20 mouse cellular contexts compared by ENCODE assay signal in genomic region chr14:32915360-32915759, GRCm38 (mm10). TPM values are rescaled to one million over a fixed set of nuclear protein-coding genes. Genes with fewer than 3 reads are reported as not detected.
DNase-seq lines count a peak whose midpoint lies in the region; ATAC-seq and TF ChIP-seq lines count a peak whose summit lies in the region.
"Had no signal": no experiment of that assay in that cellular context is flagged by ENCODE, and none has a peak within 500 bp of the region (broad histone marks: within the 10 kb centered on the region; RNA-seq: fewer than 3 reads in every experiment).

No protein-coding gene starts in this region.

- WGBS in embryonic facial prominence, embryonic 14.5 days = 51% methylated on average over 2 of the region's 2 CpGs
- 70% methylated on average over 2 of the region's 2 CpGs for WGBS in embryonic facial prominence, embryonic 10.5 days
- 52% methylated on average over 2 of the region's 2 CpGs for WGBS in liver, embryonic 15.5 days (ENCODE audit: insufficient replicate concordance)
- 53% methylated on average over 2 of the region's 2 CpGs for WGBS in liver, postnatal 0 days (ENCODE audit: insufficient replicate concordance)
- 28% methylated on average over 2 of the region's 2 CpGs for WGBS in intestine, postnatal 0 days
- 49% methylated on average over 2 of the region's 2 CpGs for WGBS in hindbrain, embryonic 10.5 days

- H3K27me3 ChIP-seq in embryonic facial prominence, embryonic 14.5 days (replicated peaks; ENCODE audit: control insufficient read depth, insufficient read depth, low read length) = no peaks in the 10 kb centered on the region
- H3K27me3 ChIP-seq in embryonic facial prominence, embryonic 10.5 days (replicated peaks; ENCODE audit: low read depth, poor library complexity, severe bottlenecking) = no peaks in the 10 kb centered on the region
- no peaks in the 10 kb centered on the region for H3K27me3 ChIP-seq in liver, embryonic 15.5 days
- no peaks in the 10 kb centered on the region for H3K27me3 ChIP-seq in liver, postnatal 0 days (ENCODE audit: insufficient read depth, low read length)
- H3K27me3 ChIP-seq in intestine, postnatal 0 days (replicated peaks; ENCODE audit: control insufficient read depth, insufficient read depth, low read length) = no peaks in the 10 kb centered on the region
- H3K27me3 ChIP-seq in hindbrain, embryonic 10.5 days (ENCODE audit: insufficient read depth, poor library complexity, severe bottlenecking) = no peaks in the 10 kb centered on the region
- H3K27me3 ChIP-seq: CH12.LX; heart, embryonic 15.5 days; hindbrain, embryonic 15.5 days; midbrain, embryonic 12.5 days had no signal

- no peak for TF ChIP-seq CTCF in liver, postnatal 0 days (IDR thresholded peaks at IDR 0.05; ENCODE audit: low read depth)
- no peak for TF ChIP-seq CTCF in intestine, postnatal 0 days (IDR thresholded peaks at IDR 0.05; ENCODE audit: low read depth)

- no peak overlapping the region for H3K27ac ChIP-seq in embryonic facial prominence, embryonic 14.5 days (replicated peaks; ENCODE audit: low read depth, low read length)
- H3K27ac ChIP-seq in embryonic facial prominence, embryonic 10.5 days (replicated peaks) = no peak overlapping the region
- no peak overlapping the region for H3K27ac ChIP-seq in liver, embryonic 15.5 days (replicated peaks)
- no peak overlapping the region for H3K27ac ChIP-seq in liver, postnatal 0 days (ENCODE audit: low read depth)
- H3K27ac ChIP-seq in intestine, postnatal 0 days (ENCODE audit: low read depth, low read length) = no peak overlapping the region
- H3K27ac ChIP-seq in hindbrain, embryonic 10.5 days = no peak overlapping the region
- H3K27ac ChIP-seq: heart, embryonic 15.5 days; hindbrain, embryonic 15.5 days; liver, embryonic 14.5 days; midbrain, embryonic 12.5 days had no signal

- no peak overlapping the region for H3K4me2 ChIP-seq in embryonic facial prominence, embryonic 14.5 days (ENCODE audit: low read depth, low read length)
- no peak overlapping the region for H3K4me2 ChIP-seq in liver, embryonic 15.5 days
- no peak overlapping the region for H3K4me2 ChIP-seq in liver, postnatal 0 days (ENCODE audit: low read depth, low read length)
- no peak overlapping the region for H3K4me2 ChIP-seq in intestine, postnatal 0 days (replicated peaks; ENCODE audit: low read depth)
- H3K4me2 ChIP-seq: heart, embryonic 15.5 days; hindbrain, embryonic 15.5 days; midbrain, embryonic 12.5 days had no signal

- H3K4me3 ChIP-seq in embryonic facial prominence, embryonic 14.5 days (ENCODE audit: low read depth, low read length) = no peak overlapping the region
- no peak overlapping the region for H3K4me3 ChIP-seq in embryonic facial prominence, embryonic 10.5 days
- H3K4me3 ChIP-seq in liver, embryonic 15.5 days (replicated peaks) = no peak overlapping the region
- H3K4me3 ChIP-seq in liver, postnatal 0 days (ENCODE audit: low read depth, low read length) = no peak overlapping the region
- H3K4me3 ChIP-seq in intestine, postnatal 0 days (ENCODE audit: low read depth, low read length) = no peak overlapping the region
- no peak overlapping the region for H3K4me3 ChIP-seq in hindbrain, embryonic 10.5 days
- H3K4me3 ChIP-seq: heart, embryonic 15.5 days; hindbrain, embryonic 15.5 days; midbrain, embryonic 12.5 days; myocyte had no signal

- no peak overlapping the region for H3K9ac ChIP-seq in embryonic facial prominence, embryonic 14.5 days (ENCODE audit: low read depth, low read length)
- H3K9ac ChIP-seq in liver, embryonic 15.5 days = no peak overlapping the region
- H3K9ac ChIP-seq in liver, postnatal 0 days (replicated peaks) = no peak overlapping the region
- H3K9ac ChIP-seq in intestine, postnatal 0 days (ENCODE audit: low read depth, low read length) = no peak overlapping the region
- H3K9ac ChIP-seq: heart, embryonic 15.5 days; hindbrain, embryonic 15.5 days; liver, embryonic 14.5 days; midbrain, embryonic 12.5 days had no signal

- no peaks in the 10 kb centered on the region for H3K9me3 ChIP-seq in embryonic facial prominence, embryonic 14.5 days (ENCODE audit: control insufficient read depth, low read length)
- no peaks in the 10 kb centered on the region for H3K9me3 ChIP-seq in embryonic facial prominence, embryonic 10.5 days
- H3K9me3 ChIP-seq in liver, embryonic 15.5 days (replicated peaks) = no peaks in the 10 kb centered on the region
- H3K9me3 ChIP-seq in liver, postnatal 0 days (ENCODE audit: low read length) = no peaks in the 10 kb centered on the region
- H3K9me3 ChIP-seq in intestine, postnatal 0 days (ENCODE audit: control insufficient read depth) = no peaks in the 10 kb centered on the region
- no peaks in the 10 kb centered on the region for H3K9me3 ChIP-seq in hindbrain, embryonic 10.5 days
- H3K9me3 ChIP-seq: heart, embryonic 15.5 days; hindbrain, embryonic 15.5 days; midbrain, embryonic 12.5 days had no signal

- no peak for TF ChIP-seq EP300 in liver, postnatal 0 days (IDR thresholded peaks at IDR 0.05; ENCODE audit: low read depth)

- H3K4me1 ChIP-seq in embryonic facial prominence, embryonic 14.5 days (ENCODE audit: control insufficient read depth, insufficient read depth, low read length) = no peaks in the 10 kb centered on the region
- H3K4me1 ChIP-seq in embryonic facial prominence, embryonic 10.5 days = no peaks in the 10 kb centered on the region
- no peaks in the 10 kb centered on the region; the same call in 1 of the 2 replicates for H3K4me1 ChIP-seq in liver, embryonic 15.5 days (replicated peaks)
- H3K4me1 ChIP-seq in liver, postnatal 0 days (ENCODE audit: insufficient read depth) = peaks cover 4% of the 10 kb centered on the region; the same call in 1 of the 2 replicates
- no peaks in the 10 kb centered on the region for H3K4me1 ChIP-seq in intestine, postnatal 0 days (replicated peaks; ENCODE audit: control insufficient read depth, insufficient read depth, low read length)
- H3K4me1 ChIP-seq in hindbrain, embryonic 10.5 days (replicated peaks) = no peaks in the 10 kb centered on the region
- H3K4me1 ChIP-seq: heart, embryonic 15.5 days; hindbrain, embryonic 15.5 days; midbrain, embryonic 12.5 days had no signal

- DNase-seq in embryonic facial prominence, embryonic 14.5 days (ENCODE audit: low spot score) = peak; percentile 53
- no peak for DNase-seq in embryonic facial prominence, embryonic 10.5 days (ENCODE audit: low spot score)
- no peak for DNase-seq in liver, postnatal 0 days
- DNase-seq in lung, postnatal 25 days (ENCODE audit: low spot score) = peak; percentile 22
- no peak for DNase-seq in cerebellum, adult 11 months
- no peak for DNase-seq in hindbrain, embryonic 10.5 days (ENCODE audit: low spot score)
- DNase-seq: cerebellum, postnatal 36 days; gastrocnemius, postnatal 25 days; layer of hippocampus, postnatal 36 days; left cerebral cortex, postnatal 4 days; right cerebral cortex, adult 18-20 months had no signal

- ATAC-seq in embryonic facial prominence, embryonic 14.5 days (ENCODE audit: low read depth) = no peak
- 0 out of 2 replicates have a peak, but pooled peaks have one; percentile 31 for ATAC-seq in liver, embryonic 15.5 days (ENCODE audit: insufficient read depth)
- no peak for ATAC-seq in liver, postnatal 0 days
- 0 out of 2 replicates have a peak, but pooled peaks have one; percentile 10 for ATAC-seq in intestine, postnatal 0 days
- ATAC-seq: Patski had no signal

- no peaks in the 10 kb centered on the region for H3K36me3 ChIP-seq in embryonic facial prominence, embryonic 14.5 days (ENCODE audit: control insufficient read depth, insufficient read depth, low read length)
- H3K36me3 ChIP-seq in embryonic facial prominence, embryonic 10.5 days (replicated peaks) = no peaks in the 10 kb centered on the region
- H3K36me3 ChIP-seq in liver, embryonic 15.5 days (replicated peaks) = no peaks in the 10 kb centered on the region
- no peaks in the 10 kb centered on the region for H3K36me3 ChIP-seq in liver, postnatal 0 days (replicated peaks; ENCODE audit: insufficient read depth, low read length)
- H3K36me3 ChIP-seq in intestine, postnatal 0 days (ENCODE audit: control insufficient read depth, insufficient read depth) = no peaks in the 10 kb centered on the region
- H3K36me3 ChIP-seq in hindbrain, embryonic 10.5 days = no peaks in the 10 kb centered on the region
- H3K36me3 ChIP-seq: heart, embryonic 15.5 days; hindbrain, embryonic 15.5 days; midbrain, embryonic 12.5 days had no signal

RNA-seq across cellular contexts. Expression of gene Vstm4, which starts 58.8 kb away (rescaled TPM):
- polyA plus RNA-seq in embryonic facial prominence, embryonic 14.5 days (2014; fragmentation: Nextera tagmentation; extraction: Ambion mirVana) = 38.0 and 40.2 TPM in 2 replicates
- polyA plus RNA-seq in embryonic facial prominence, embryonic 10.5 days (2016; fragmentation: Nextera tagmentation; extraction: Ambion mirVana) = 1.9 and 2.2 TPM in 2 replicates
- polyA plus RNA-seq in liver, embryonic 15.5 days (2015; fragmentation: Nextera tagmentation; extraction: Ambion mirVana) = 4.7 and 6.1 TPM in 2 replicates
- polyA plus RNA-seq in liver, postnatal 0 days (2015; fragmentation: Nextera tagmentation; extraction: Ambion mirVana) = 5.9 and 6.0 TPM in 2 replicates
- 13.1 and 13.5 TPM in 2 replicates for polyA plus RNA-seq in intestine, postnatal 0 days (2015; fragmentation: Nextera tagmentation; extraction: Ambion mirVana)
- 2.9 and 3.0 TPM in 2 replicates for polyA plus RNA-seq in hindbrain, embryonic 10.5 days (2016; fragmentation: Nextera tagmentation; extraction: Ambion mirVana)
- polyA plus RNA-seq: myocyte, Patski had no signal

Comparison
In these comparisons a context has a peak if more than half of its experiments do, and no peak if none do; other contexts are left out.
1. ATAC-seq: peak in liver, embryonic 15.5 days (single experiment) and intestine, postnatal 0 days (single experiment); none in embryonic facial prominence, embryonic 14.5 days (single experiment) and liver, postnatal 0 days (single experiment).
2. DNase-seq: peak in embryonic facial prominence, embryonic 14.5 days (single experiment) and lung, postnatal 25 days (single experiment); none in embryonic facial prominence, embryonic 10.5 days (single experiment), liver, postnatal 0 days (single experiment), cerebellum, adult 11 months (single experiment) and hindbrain, embryonic 10.5 days (single experiment).